Mouse (Mus musculus): ENCODE measurements around the gene Nipal1.

DNA sequence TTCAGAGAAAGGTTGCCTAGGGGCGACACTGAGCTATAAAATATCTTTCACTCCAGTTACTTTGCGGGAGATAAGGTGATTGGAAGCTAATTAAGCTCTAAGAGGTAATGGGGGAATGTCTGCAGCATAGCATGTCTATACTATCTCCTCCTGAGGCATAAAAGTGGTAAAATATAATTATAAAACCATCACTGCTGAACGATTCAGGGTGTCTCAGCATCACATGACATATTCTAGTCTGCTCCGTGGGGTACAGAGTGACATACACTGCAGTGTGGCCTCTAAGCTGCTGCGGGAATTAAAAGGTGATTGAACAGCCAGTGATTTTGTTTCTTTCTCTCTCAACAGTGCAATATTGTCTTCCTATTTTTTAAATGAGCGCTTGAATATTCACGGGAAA, 18.8 kb downstream of the Nipal1 start:
- no peak for TF ChIP-seq CTCF (IDR thresholded peaks at IDR 0.05; ENCODE audit: borderline replicate concordance, insufficient read depth, low read length)
- TF ChIP-seq POLR2A (IDR thresholded peaks at IDR 0.05; ENCODE audit: low read depth, low read length): no peak
